8 mouse cellular contexts compared by ENCODE assay signal in the genomic region with DNA sequence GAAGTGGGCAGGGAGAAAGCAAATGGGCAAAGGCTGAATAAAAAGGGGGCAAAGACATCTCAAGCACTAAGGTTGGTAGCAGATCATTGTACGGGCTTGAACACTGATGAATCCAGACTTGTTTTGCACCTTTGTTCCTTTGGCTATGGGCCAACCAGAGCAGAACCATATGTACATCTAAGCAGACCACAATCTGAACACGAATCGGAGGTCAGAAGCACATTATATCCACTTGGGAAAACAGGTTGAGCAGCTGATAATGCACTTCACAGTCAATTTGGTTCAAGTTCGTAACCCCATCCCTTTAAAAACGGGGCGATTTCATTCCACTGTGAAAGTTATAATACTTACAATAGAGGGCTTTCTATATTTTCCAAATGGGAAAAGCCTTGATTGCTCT. TPM values are rescaled to one million over a fixed set of nuclear protein-coding genes. Genes with fewer than 3 reads are reported as not detected.
DNase-seq lines count a peak whose midpoint lies in the region; ATAC-seq and TF ChIP-seq lines count a peak whose summit lies in the region.

No protein-coding gene starts in this region.

- peaks cover 3% of the 10 kb centered on the region for H3K4me1 ChIP-seq in heart, adult 2 months (ENCODE audit: control insufficient read depth, insufficient read depth, low read length)
- H3K4me1 ChIP-seq in kidney, embryonic 16.5 days (ENCODE audit: insufficient read depth, low read length): peaks cover 10% of the 10 kb centered on the region; the same call in 1 of the 2 replicates
- H3K4me1 ChIP-seq in stomach, embryonic 15.5 days: 0 out of 2 replicates have a peak, but pooled peaks cover 2% of the 10 kb centered on the region

- TF ChIP-seq EP300 in heart, adult 2 months (IDR thresholded peaks at IDR 0.05; ENCODE audit: insufficient read depth, low read depth, low read length): no peak

- peak overlapping the region; percentile 65 for H3K4me2 ChIP-seq in kidney, embryonic 16.5 days (replicated peaks; ENCODE audit: low read depth, low read length)
- peak overlapping the region; percentile 63 for H3K4me2 ChIP-seq in stomach, embryonic 15.5 days

- intact Hi-C loops in heart, adult 2 months (cut with DNase I): loop anchor here (2.0 to 5.0 kb wide), 2 partner anchors 53 to 106 kb away; a partner anchor contains a TSS

- peaks cover 3% of the 10 kb centered on the region; the same call in 1 of the 2 replicates for H3K36me3 ChIP-seq in heart, adult 2 months (ENCODE audit: control insufficient read depth, insufficient read depth, low read length)
- no peaks in the 10 kb centered on the region for H3K36me3 ChIP-seq in kidney, embryonic 16.5 days (ENCODE audit: insufficient read depth, low read length)
- no peaks in the 10 kb centered on the region for H3K36me3 ChIP-seq in stomach, embryonic 15.5 days

- peak; percentile 17 for DNase-seq in left cerebral cortex, adult 11 months (ENCODE audit: low spot score)
- no peak for DNase-seq in left cerebral cortex, adult 8-10 months (ENCODE audit: low spot score in 2 of 2)
- peak; percentile 27 for DNase-seq in c-Kit-negative CD71-positive TER-119-positive erythroid progenitor cells, embryonic 14.5 days (ENCODE audit: low read depth, low spot score)
- DNase-seq in heart, adult 2 months: no peak
- peak; percentile 18 for DNase-seq in lung, postnatal 25 days (ENCODE audit: low spot score)
- no peak for DNase-seq in adrenal gland, postnatal 36 days

- ATAC-seq in kidney, embryonic 16.5 days (ENCODE audit: low FRiP score, low TSS enrichment): no peak
- ATAC-seq in stomach, embryonic 15.5 days (ENCODE audit: insufficient read depth, low FRiP score, low read depth): no peak

- H3K27ac ChIP-seq in heart, adult 2 months: peak overlapping the region; percentile 100
- peak overlapping the region; percentile 78 for H3K27ac ChIP-seq in kidney, embryonic 16.5 days (ENCODE audit: low read length)
- H3K27ac ChIP-seq in stomach, embryonic 15.5 days: peak overlapping the region; percentile 84

- TF ChIP-seq POLR2A in heart, adult 2 months (IDR thresholded peaks at IDR 0.05; ENCODE audit: insufficient read depth, low read depth, low read length): no peak

- peak overlapping the region; percentile 94 for H3K4me3 ChIP-seq in heart, adult 2 months
- peak overlapping the region; percentile 71 for H3K4me3 ChIP-seq in kidney, embryonic 16.5 days (ENCODE audit: low read length)
- H3K4me3 ChIP-seq in stomach, embryonic 15.5 days (replicated peaks): peak overlapping the region; percentile 81

- H3K27me3 ChIP-seq in heart, adult 2 months (ENCODE audit: control insufficient read depth, insufficient read depth, low read length): no peaks in the 10 kb centered on the region
- no peaks in the 10 kb centered on the region for H3K27me3 ChIP-seq in kidney, embryonic 16.5 days (ENCODE audit: insufficient read depth, low read length)
- no peaks in the 10 kb centered on the region for H3K27me3 ChIP-seq in stomach, embryonic 15.5 days (replicated peaks)

- 2% methylated on average over 6 of the region's 6 CpGs for WGBS in heart, adult 2 months
- 6% methylated on average over 6 of the region's 6 CpGs for WGBS in kidney, embryonic 16.5 days
- 4% methylated on average over 6 of the region's 6 CpGs for WGBS in stomach, embryonic 15.5 days

- no peaks in the 10 kb centered on the region for H3K9me3 ChIP-seq in kidney, embryonic 16.5 days (ENCODE audit: low read length)
- no peaks in the 10 kb centered on the region for H3K9me3 ChIP-seq in stomach, embryonic 15.5 days

- TF ChIP-seq CTCF in heart, adult 2 months (IDR thresholded peaks at IDR 0.05): no peak

- 0 out of 2 replicates have a peak, but pooled peaks cover 3% of the 10 kb centered on the region for H3K79me2 ChIP-seq in heart, adult 2 months (replicated peaks; ENCODE audit: control insufficient read depth, insufficient read depth, low read length)

- H3K9ac ChIP-seq in heart, adult 2 months (ENCODE audit: low read depth, low read length): peak overlapping the region; percentile 71
- peak overlapping the region; percentile 75 for H3K9ac ChIP-seq in kidney, embryonic 16.5 days (replicated peaks; ENCODE audit: low read length)
- peak overlapping the region; percentile 1; the same call in 1 of the 2 replicates for H3K9ac ChIP-seq in stomach, embryonic 15.5 days

RNA-seq across cellular contexts. Expression of a gene that starts 1.0 kb away (rescaled TPM):
- 10 to 100 TPM; 38.0 to 46.0 (median 38.7) TPM for total RNA-seq in left cerebral cortex, adult 8-10 months (2022)
- 10 to 100 TPM; 16.2 to 16.7 TPM for total RNA-seq in heart, adult 2 months (2021)
- 2.9 and 5.0 TPM in 2 replicates for polyA plus RNA-seq in heart, adult 2 months (2012; rRNA removed)
- 11.0 TPM in 2 replicates for polyA plus RNA-seq in kidney, embryonic 16.5 days (2015; fragmentation: Nextera tagmentation; extraction: Ambion mirVana)
- 9.5 and 10.2 TPM in 2 replicates for polyA plus RNA-seq in stomach, embryonic 15.5 days (2015; fragmentation: Nextera tagmentation; extraction: Ambion mirVana)
- 10 to 100 TPM; 22.1 to 24.5 TPM for total RNA-seq in adrenal gland, postnatal 36 days (2021)

RNA-seq across cellular contexts. Expression of a gene that starts 7.7 kb away (rescaled TPM):
- total RNA-seq in left cerebral cortex, adult 8-10 months (2022): 10 to 100 TPM in 3 of 4 experiments, 1 to 10 TPM in 1; 8.4 to 14.5 (median 11.0) TPM
- 1 to 10 TPM; 4.5 to 6.8 TPM for total RNA-seq in heart, adult 2 months (2021)
- 3.6 and 11.7 TPM in 2 replicates for polyA plus RNA-seq in heart, adult 2 months (2012; rRNA removed)
- 2.9 and 4.5 TPM in 2 replicates for polyA plus RNA-seq in kidney, embryonic 16.5 days (2015; fragmentation: Nextera tagmentation; extraction: Ambion mirVana)
- 3.0 and 3.7 TPM in 2 replicates for polyA plus RNA-seq in stomach, embryonic 15.5 days (2015; fragmentation: Nextera tagmentation; extraction: Ambion mirVana)
- total RNA-seq in adrenal gland, postnatal 36 days (2021): 10 to 100 TPM in 1 of 2 experiments, 1 to 10 TPM in 1; 7.7 to 14.2 TPM

RNA-seq across cellular contexts. Expression of a gene that starts 55.1 kb away (rescaled TPM):
- 10 to 100 TPM; 78.9 to 85.8 (median 83.9) TPM for total RNA-seq in left cerebral cortex, adult 8-10 months (2022)
- 10 to 100 TPM; 12.1 to 12.7 TPM for total RNA-seq in heart, adult 2 months (2021)
- 18.4 and 39.4 TPM in 2 replicates for polyA plus RNA-seq in heart, adult 2 months (2012; rRNA removed)
- polyA plus RNA-seq in kidney, embryonic 16.5 days (2015; fragmentation: Nextera tagmentation; extraction: Ambion mirVana): 77.6 and 91.8 TPM in 2 replicates
- 67.5 and 77.9 TPM in 2 replicates for polyA plus RNA-seq in stomach, embryonic 15.5 days (2015; fragmentation: Nextera tagmentation; extraction: Ambion mirVana)
- 10 to 100 TPM; 28.0 to 38.2 TPM for total RNA-seq in adrenal gland, postnatal 36 days (2021)

Comparison
In these comparisons a context has a peak if more than half of its experiments do, and no peak if none do; other contexts are left out.
1. DNase-seq: peak in left cerebral cortex, adult 11 months (single experiment), c-Kit-negative CD71-positive TER-119-positive erythroid progenitor cells, embryonic 14.5 days (single experiment) and lung, postnatal 25 days (single experiment); none in left cerebral cortex, adult 8-10 months (0 of 2), heart, adult 2 months (0 of 2) and adrenal gland, postnatal 36 days (0 of 2).
2. H3K9ac ChIP-seq: peak in every context shown above with its lines; median percentile 75 in kidney, embryonic 16.5 days; 71 in heart, adult 2 months; 1 in stomach, embryonic 15.5 days.
3. Peak in every context shown above with its lines, with median percentiles within 50 percentile points of each other: H3K27ac ChIP-seq and H3K4me3 ChIP-seq.